Mouse (Mus musculus): Measurements from ENCODE around the gene Tns4. TPM values are rescaled to one million over a fixed set of nuclear protein-coding genes. Genes with fewer than 3 reads are reported as not detected.

Gene Tns4
- polyA plus RNA-seq, 1 experiment from 2014 or later: 1.5 TPM

GRCm38 (mm10) chr11:99113111-99113510 lies 24.0 kb upstream of the Tns4 start:
- WGBS: 5% methylated on average over 3 of the region's 3 CpGs
- Histone ChIP-seq H3K27ac (peak overlapping the region; percentile 77), H3K4me2 (peak overlapping the region; percentile 11; the same call in 1 of the 2 replicates), H3K9ac (no peak overlapping the region), H3K9me3 (no peaks in the 10 kb centered on the region), H3K36me3 (no peaks in the 10 kb centered on the region), H3K27me3 (replicated peaks) (no peaks in the 10 kb centered on the region), H3K4me1 (peaks cover 6% of the 10 kb centered on the region), H3K4me3 (replicated peaks) (no peak overlapping the region)
- peak; percentile 63; the same call in 1 of the 2 replicates for ATAC-seq (ENCODE audit: insufficient read depth, low FRiP score, low read depth)

- no peak for ATAC-seq (ENCODE audit: insufficient read depth, low FRiP score, low read depth)
- peak overlapping the region; percentile 77 for H3K27ac ChIP-seq
- peak overlapping the region; percentile 11; the same call in 1 of the 2 replicates for H3K4me2 ChIP-seq
- no peaks in the 10 kb centered on the region for H3K9me3 ChIP-seq
- H3K4me1 ChIP-seq: peaks cover 6% of the 10 kb centered on the region
- H3K4me3 ChIP-seq (replicated peaks): no peak overlapping the region
- 17% methylated on average over 5 of the region's 5 CpGs for WGBS
- H3K27me3 ChIP-seq (replicated peaks): no peaks in the 10 kb centered on the region
- H3K36me3 ChIP-seq: no peaks in the 10 kb centered on the region
- H3K9ac ChIP-seq: no peak overlapping the region
These were observed 23.6 kb upstream of the Tns4 start for GRCm38 (mm10) chr11:99112700-99113099.

GRCm38 (mm10) chr11:99111631-99112030 lies 22.5 kb upstream of the Tns4 start:
- no peak for ATAC-seq (ENCODE audit: insufficient read depth, low FRiP score, low read depth)
- no peak overlapping the region for H3K9ac ChIP-seq
- peaks cover 13% of the 10 kb centered on the region for H3K4me1 ChIP-seq
- WGBS: 87% methylated on average over 7 of the region's 7 CpGs
- H3K9me3 ChIP-seq: no peaks in the 10 kb centered on the region
- no peak overlapping the region for H3K27ac ChIP-seq
- no peak overlapping the region for H3K4me3 ChIP-seq (replicated peaks)
- no peaks in the 10 kb centered on the region for H3K27me3 ChIP-seq (replicated peaks)
- H3K36me3 ChIP-seq: no peaks in the 10 kb centered on the region
- no peak overlapping the region for H3K4me2 ChIP-seq

- no peak overlapping the region for H3K27ac ChIP-seq
These were observed 22.0 kb upstream of the Tns4 start for GRCm38 (mm10) chr11:99111155-99111554.

GRCm38 (mm10) chr11:99110370-99111110 lies 21.4 kb upstream of the Tns4 start:
- no peak overlapping the region for H3K4me2 ChIP-seq
- H3K4me3 ChIP-seq (replicated peaks): no peak overlapping the region
- no peaks in the 10 kb centered on the region for H3K36me3 ChIP-seq
- 72% methylated on average over 15 of the region's 15 CpGs for WGBS
- H3K9ac ChIP-seq: no peak overlapping the region
- peaks cover 20% of the 10 kb centered on the region for H3K4me1 ChIP-seq
- no peak for ATAC-seq (ENCODE audit: insufficient read depth, low FRiP score, low read depth)
- H3K27ac ChIP-seq: 0 out of 2 replicates have a peak overlapping the region, but pooled peaks have one; percentile 31
- H3K27me3 ChIP-seq (replicated peaks): no peaks in the 10 kb centered on the region
- no peaks in the 10 kb centered on the region for H3K9me3 ChIP-seq

More at GRCm38 (mm10) chr11:99111155-99111554, 22.0 kb upstream of the Tns4 start:
- Histone ChIP-seq H3K4me1 (peaks cover 17% of the 10 kb centered on the region), H3K36me3 (no peaks in the 10 kb centered on the region), H3K9me3 (no peaks in the 10 kb centered on the region), H3K4me3 (replicated peaks) (no peak overlapping the region), H3K27me3 (replicated peaks) (no peaks in the 10 kb centered on the region), H3K4me2 (no peak overlapping the region), H3K9ac (no peak overlapping the region)
- 61% methylated on average over 11 of the region's 11 CpGs for WGBS
- no peak for ATAC-seq (ENCODE audit: insufficient read depth, low FRiP score, low read depth)

GRCm38 (mm10) chr11:99108296-99108695 lies 19.2 kb upstream of the Tns4 start:
- no peak overlapping the region for H3K4me2 ChIP-seq
- no peak overlapping the region for H3K27ac ChIP-seq
- H3K36me3 ChIP-seq: no peaks in the 10 kb centered on the region
- no peak overlapping the region for H3K9ac ChIP-seq
- H3K4me3 ChIP-seq (replicated peaks): no peak overlapping the region
- peaks cover 20% of the 10 kb centered on the region for H3K4me1 ChIP-seq
- no peaks in the 10 kb centered on the region for H3K27me3 ChIP-seq (replicated peaks)
- no peaks in the 10 kb centered on the region for H3K9me3 ChIP-seq
- ATAC-seq (ENCODE audit: insufficient read depth, low FRiP score, low read depth): no peak
- 59% methylated on average over 3 of the region's 3 CpGs for WGBS

GRCm38 (mm10) chr11:99105981-99106726 lies 17.0 kb upstream of the Tns4 start:
- WGBS: 43% methylated on average over 12 of the region's 12 CpGs
- no peak overlapping the region for H3K9ac ChIP-seq
- no peaks in the 10 kb centered on the region for H3K9me3 ChIP-seq
- peak overlapping the region; percentile 72 for H3K27ac ChIP-seq
- H3K4me2 ChIP-seq: no peak overlapping the region
- H3K4me1 ChIP-seq: peaks cover 14% of the 10 kb centered on the region
- no peak overlapping the region for H3K4me3 ChIP-seq (replicated peaks)
- ATAC-seq (ENCODE audit: insufficient read depth, low FRiP score, low read depth): peak; percentile 64
- H3K36me3 ChIP-seq: no peaks in the 10 kb centered on the region
- no peaks in the 10 kb centered on the region for H3K27me3 ChIP-seq (replicated peaks)

GRCm38 (mm10) chr11:99104609-99105410 lies 15.7 kb upstream of the Tns4 start:
- no peaks in the 10 kb centered on the region for H3K27me3 ChIP-seq (replicated peaks)
- 60% methylated on average over 9 of the region's 9 CpGs for WGBS
- no peak overlapping the region for H3K4me2 ChIP-seq
- H3K4me1 ChIP-seq: peaks cover 14% of the 10 kb centered on the region
- ATAC-seq (ENCODE audit: insufficient read depth, low FRiP score, low read depth): no peak
- no peaks in the 10 kb centered on the region for H3K36me3 ChIP-seq
- H3K27ac ChIP-seq: 0 out of 2 replicates have a peak overlapping the region, but pooled peaks have one; percentile 11
- H3K9ac ChIP-seq: no peak overlapping the region
- H3K4me3 ChIP-seq (replicated peaks): no peak overlapping the region
- H3K9me3 ChIP-seq: no peaks in the 10 kb centered on the region

- no peak overlapping the region for H3K9ac ChIP-seq
- H3K4me2 ChIP-seq: no peak overlapping the region
- H3K36me3 ChIP-seq: no peaks in the 10 kb centered on the region
- 81% methylated on average over 9 of the region's 9 CpGs for WGBS
- no peaks in the 10 kb centered on the region for H3K27me3 ChIP-seq (replicated peaks)
- no peak overlapping the region for H3K27ac ChIP-seq
- H3K9me3 ChIP-seq: no peaks in the 10 kb centered on the region
- peaks cover 14% of the 10 kb centered on the region for H3K4me1 ChIP-seq
- H3K4me3 ChIP-seq (replicated peaks): no peak overlapping the region
- ATAC-seq (ENCODE audit: insufficient read depth, low FRiP score, low read depth): no peak
These were observed 13.6 kb upstream of the Tns4 start for GRCm38 (mm10) chr11:99102575-99103270.

GRCm38 (mm10) chr11:99101693-99102092 lies 12.6 kb upstream of the Tns4 start:
- no peaks in the 10 kb centered on the region for H3K9me3 ChIP-seq
- WGBS: 63% methylated on average over 8 of the region's 8 CpGs
- no peaks in the 10 kb centered on the region for H3K36me3 ChIP-seq
- no peak overlapping the region for H3K4me2 ChIP-seq
- peaks cover 8% of the 10 kb centered on the region for H3K4me1 ChIP-seq
- H3K27me3 ChIP-seq (replicated peaks): no peaks in the 10 kb centered on the region
- ATAC-seq (ENCODE audit: insufficient read depth, low FRiP score, low read depth): no peak
- no peak overlapping the region for H3K4me3 ChIP-seq (replicated peaks)
- H3K27ac ChIP-seq: no peak overlapping the region
- no peak overlapping the region for H3K9ac ChIP-seq

GRCm38 (mm10) chr11:99100215-99100614 lies 11.1 kb upstream of the Tns4 start:
- Histone ChIP-seq H3K4me2 (no peak overlapping the region), H3K36me3 (no peaks in the 10 kb centered on the region), H3K4me1 (peaks cover 3% of the 10 kb centered on the region; the same call in 1 of the 2 replicates), H3K9ac (no peak overlapping the region), H3K27ac (no peak overlapping the region), H3K9me3 (no peaks in the 10 kb centered on the region), H3K4me3 (replicated peaks) (no peak overlapping the region), H3K27me3 (replicated peaks) (no peaks in the 10 kb centered on the region)
- WGBS: 73% methylated on average over 5 of the region's 5 CpGs
- ATAC-seq (ENCODE audit: insufficient read depth, low FRiP score, low read depth): no peak

All from stomach, embryonic 15.5 days (tissue).